Mouse (Mus musculus) limb, embryonic 12.5 days (tissue): Measurements from ENCODE around the gene Zfp617. TPM values are rescaled to one million over a fixed set of nuclear protein-coding genes. Genes with fewer than 3 reads are reported as not detected.
"Not testable (repeated sequence)": the region's sequence is repeated elsewhere in the genome, so short reads cannot be mapped to it uniquely, and the experiment has no call there.

Source experiments
- ATAC-seq: fragments of 200-750 bp; cut with Nextera tagmentation; 2 replicates; pipeline ENCODE4 v1.8.0; 2017; ENCODE audit warnings: low read depth, moderate TSS enrichment; ENCODE audit not compliant: insufficient number of reproducible peaks, insufficient read depth, low FRiP score, low TSS enrichment
- H3K27ac ChIP-seq: fragments of 300-500 bp; sonication (generic); 2 replicates; pipeline ENCODE4 v1.5.1; 2016; ENCODE audit warnings: mild to moderate bottlenecking, moderate library complexity
- H3K27me3 ChIP-seq: fragments of 300-500 bp; sonication (generic); 2 replicates; pipeline ENCODE4 v1.6.1; 2016; ENCODE audit warnings: mild to moderate bottlenecking, moderate library complexity
- H3K36me3 ChIP-seq: fragments of 300-500 bp; sonication (generic); 2 replicates; pipeline ENCODE4 v1.6.1; 2016; ENCODE audit warnings: mild to moderate bottlenecking, moderate library complexity
- H3K4me1 ChIP-seq: fragments of 300-500 bp; sonication (generic); replicated peaks from 2 replicates; pipeline ENCODE4 v1.6.1; 2016
- H3K4me2 ChIP-seq: fragments of 300-500 bp; sonication (generic); 2 replicates; pipeline ENCODE4 v1.6.1; 2016; ENCODE audit warnings: mild to moderate bottlenecking, moderate library complexity
- H3K4me3 ChIP-seq: fragments of 300-500 bp; sonication (generic); replicated peaks from 2 replicates; pipeline ENCODE4 v1.5.1; 2016; ENCODE audit warnings: mild to moderate bottlenecking
- H3K9ac ChIP-seq: fragments of 300-500 bp; sonication (generic); replicated peaks from 2 replicates; pipeline ENCODE4 v1.6.1; 2016; ENCODE audit warnings: mild to moderate bottlenecking, moderate library complexity
- H3K9me3 ChIP-seq: fragments of 300-500 bp; sonication (generic); 2 replicates; pipeline ENCODE4 v1.6.1; 2016; ENCODE audit warnings: mild to moderate bottlenecking, moderate library complexity
- WGBS: fragments of 180-500 bp; shearing (Covaris S2); methylation state at CpG from one replicate; pipeline ENCODE4 v1.1.7; 2016; 5-methylcytosine and 5-hydroxymethylcytosine counted together
- polyA plus RNA-seq: library from polyadenylated mRNA; unstranded; fragments of >200 nt; fragmentation: Nextera tagmentation; extraction: Ambion mirVana; gene quantifications from 2 replicates; pipeline ENCODE4 v1.2.1, GENCODE M21; 2016

The Zfp617 gene
- polyA plus RNA-seq, 1 experiment from 2014 or later, result 30.9 TPM

DNA sequence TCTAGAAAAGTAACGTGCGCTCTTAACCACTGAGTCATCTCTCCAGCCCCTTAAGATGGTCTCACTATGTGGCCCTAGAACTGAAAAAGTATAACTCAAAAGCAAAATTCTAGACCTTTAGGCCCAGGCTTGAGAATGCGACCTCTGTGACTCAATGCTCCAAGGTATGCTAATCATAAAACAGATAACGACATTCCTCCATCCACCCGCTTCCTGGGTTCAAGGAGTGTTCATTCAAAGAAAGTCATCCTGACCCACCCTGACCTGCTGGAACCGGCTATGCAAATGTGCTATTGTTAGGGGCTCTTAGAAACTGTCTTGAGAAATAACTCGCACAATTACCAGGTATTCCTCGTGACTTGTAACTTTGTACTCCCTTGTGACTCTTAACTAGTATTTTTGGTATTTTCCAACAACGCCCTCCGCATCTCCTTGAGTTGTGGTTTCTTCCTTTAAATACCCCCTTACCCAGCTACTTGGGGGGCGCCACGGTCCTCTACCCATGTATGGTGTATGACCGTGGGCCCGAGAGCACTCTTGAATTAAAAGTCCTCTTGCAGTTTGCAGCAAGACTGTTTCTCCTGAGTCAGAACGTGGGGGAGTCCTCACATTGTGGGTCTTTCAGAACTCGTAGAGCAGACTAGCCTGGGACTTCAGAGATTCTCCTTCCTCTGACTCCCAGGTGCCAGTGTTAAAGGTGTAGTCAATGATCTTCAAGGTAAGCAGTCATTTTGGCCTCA, 44.7 kb downstream of the Zfp617 start:
- not testable (repeated sequence) for ATAC-seq, H3K4me2 ChIP-seq, H3K4me3 ChIP-seq, H3K4me1 ChIP-seq, H3K9ac ChIP-seq, H3K27me3 ChIP-seq, H3K27ac ChIP-seq
- H3K36me3 ChIP-seq, result peaks cover 26% of the 10 kb centered on the region
- 96% methylated on average over 16 of the region's 16 CpGs for WGBS
- peaks cover 22% of the 10 kb centered on the region for H3K9me3 ChIP-seq

- peaks cover 31% of the 10 kb centered on the region for H3K36me3 ChIP-seq
- no peaks in the 10 kb centered on the region for H3K27me3 ChIP-seq
Measured at GRCm38 (mm10) chr8:71954666-71955065, 46.2 kb downstream of the Zfp617 start.

GRCm38 (mm10) chr8:71960483-71960882, 52.0 kb downstream of the Zfp617 start:
- Histone ChIP-seq H3K9me3 (peaks cover 11% of the 10 kb centered on the region), H3K4me2 (no peak overlapping the region), H3K36me3 (peaks cover 31% of the 10 kb centered on the region), H3K4me3 (no peak overlapping the region), H3K27me3 (no peaks in the 10 kb centered on the region), H3K9ac (no peak overlapping the region), H3K4me1 (no peaks in the 10 kb centered on the region), H3K27ac (no peak overlapping the region)
- ATAC-seq, result no peak

More at GRCm38 (mm10) chr8:71954666-71955065, 46.2 kb downstream of the Zfp617 start:
- Histone ChIP-seq H3K9ac (no peak overlapping the region), H3K27ac (no peak overlapping the region), H3K4me2 (no peak overlapping the region), H3K4me3 (no peak overlapping the region), H3K9me3 (peaks cover 22% of the 10 kb centered on the region), H3K4me1 (peaks cover 10% of the 10 kb centered on the region)
- no peak for ATAC-seq
- WGBS, result 96% methylated on average over 9 of the region's 9 CpGs

GRCm38 (mm10) chr8:71961796-71962195, 53.4 kb downstream of the Zfp617 start:
- H3K9ac ChIP-seq, result no peak overlapping the region
- peaks cover 11% of the 10 kb centered on the region for H3K9me3 ChIP-seq
- H3K4me3 ChIP-seq, result no peak overlapping the region
- H3K36me3 ChIP-seq, result peaks cover 44% of the 10 kb centered on the region
- no peak for ATAC-seq
- no peaks in the 10 kb centered on the region for H3K27me3 ChIP-seq
- no peaks in the 10 kb centered on the region for H3K4me1 ChIP-seq
- no peak overlapping the region for H3K27ac ChIP-seq
- WGBS, result 90% methylated on average over 5 of the region's 5 CpGs
- H3K4me2 ChIP-seq, result no peak overlapping the region

DNA sequence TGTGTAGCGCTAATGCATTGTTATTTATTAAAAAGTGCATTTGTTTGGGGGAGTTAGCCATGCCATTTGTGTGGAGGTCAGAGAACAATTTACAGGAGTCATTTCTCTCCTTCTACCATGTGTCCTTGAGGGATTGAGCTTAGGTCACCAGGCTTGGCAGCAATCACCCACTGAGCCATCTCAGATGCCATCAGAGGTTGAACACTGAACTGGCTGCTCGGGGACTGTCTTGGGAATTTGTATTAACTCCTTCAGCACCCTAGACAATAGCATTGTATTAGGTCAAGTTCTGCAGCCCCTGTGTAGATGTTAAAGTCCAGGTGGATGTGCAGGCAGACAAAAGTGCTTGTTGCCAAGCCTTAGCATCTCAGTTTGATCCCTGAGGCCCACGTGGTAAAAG, 55.6 kb downstream of the Zfp617 start:
- H3K36me3 ChIP-seq, result peaks cover 61% of the 10 kb centered on the region
- H3K4me1 ChIP-seq, result no peaks in the 10 kb centered on the region
- no peak overlapping the region for H3K9ac ChIP-seq
- H3K9me3 ChIP-seq, result peaks cover 17% of the 10 kb centered on the region
- H3K27ac ChIP-seq, result no peak overlapping the region
- H3K27me3 ChIP-seq, result no peaks in the 10 kb centered on the region
- no peak overlapping the region for H3K4me2 ChIP-seq
- WGBS, result 88% methylated on average over 3 of the region's 3 CpGs
- no peak overlapping the region for H3K4me3 ChIP-seq
- no peak for ATAC-seq

DNA sequence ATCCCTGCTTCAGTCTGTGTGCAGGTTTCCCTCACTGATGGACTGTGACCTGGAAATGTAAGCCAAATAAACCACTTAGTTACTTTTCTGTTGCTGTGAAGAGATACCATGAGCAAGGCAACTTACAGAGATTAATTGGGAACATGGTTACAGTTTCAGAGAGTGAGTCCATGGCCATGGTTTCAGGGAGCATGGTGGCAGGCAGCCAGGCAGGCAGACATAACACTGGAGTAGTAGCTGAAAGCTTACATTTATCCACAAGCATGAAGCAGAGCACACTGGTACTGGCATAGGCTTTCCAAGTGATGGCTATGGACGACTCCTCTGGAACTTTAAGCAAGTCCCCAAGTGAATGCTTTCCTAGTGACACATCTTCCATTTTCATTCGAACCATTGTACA, 56.7 kb downstream of the Zfp617 start:
- no peak for ATAC-seq
- peaks cover 70% of the 10 kb centered on the region for H3K36me3 ChIP-seq

DNA sequence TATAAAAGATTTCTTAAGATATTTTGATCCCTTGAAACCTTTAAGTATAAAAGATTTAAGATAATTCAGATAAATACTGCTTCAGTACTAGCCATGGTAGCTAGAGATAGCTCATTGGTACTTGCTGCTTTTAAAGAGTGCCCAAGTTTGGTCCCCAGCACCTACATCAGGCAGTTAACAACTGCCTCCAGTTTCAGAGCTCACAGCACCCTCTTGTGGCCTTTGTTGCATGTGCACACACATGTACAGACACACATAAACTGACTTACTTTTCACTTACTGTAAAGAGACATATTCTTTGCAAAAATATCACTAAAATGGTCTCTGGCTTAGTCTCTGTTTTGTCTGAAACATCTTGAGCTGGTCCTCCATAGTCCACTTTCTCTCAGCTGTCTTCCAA, 58.0 kb downstream of the Zfp617 start:
- Histone ChIP-seq H3K27me3 (no peaks in the 10 kb centered on the region), H3K9me3 (peaks cover 17% of the 10 kb centered on the region), H3K4me3 (no peak overlapping the region), H3K36me3 (peaks cover 73% of the 10 kb centered on the region), H3K27ac (no peak overlapping the region), H3K9ac (no peak overlapping the region), H3K4me1 (no peaks in the 10 kb centered on the region), H3K4me2 (no peak overlapping the region)
- ATAC-seq, result no peak

More for the DNA sequence above, 56.7 kb downstream of the Zfp617 start:
- H3K27ac ChIP-seq, result no peak overlapping the region
- H3K4me3 ChIP-seq, result no peak overlapping the region
- no peak overlapping the region for H3K4me2 ChIP-seq
- no peak overlapping the region for H3K9ac ChIP-seq
- peaks cover 17% of the 10 kb centered on the region for H3K9me3 ChIP-seq
- WGBS, result 92% methylated on average over 2 of the region's 2 CpGs
- H3K27me3 ChIP-seq, result no peaks in the 10 kb centered on the region
- no peaks in the 10 kb centered on the region for H3K4me1 ChIP-seq

DNA sequence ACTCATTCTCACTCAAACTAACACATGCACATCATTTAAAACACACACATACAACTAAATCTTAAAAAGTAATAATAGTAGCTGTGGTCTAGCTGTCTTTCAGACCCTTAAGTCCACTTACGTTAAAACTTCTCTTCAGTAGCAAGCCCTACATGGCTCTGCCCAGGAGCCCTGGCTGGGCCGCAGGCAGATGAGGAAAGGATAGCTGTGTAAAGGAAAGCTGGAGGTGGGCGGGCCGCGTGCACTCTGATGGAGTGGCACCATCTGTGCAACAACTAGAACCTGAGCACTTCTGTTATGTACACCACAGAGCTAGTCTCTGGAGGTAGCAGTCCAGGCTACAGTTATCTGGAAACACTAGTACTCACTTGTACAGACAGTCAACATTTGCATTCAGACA, 58.8 kb downstream of the Zfp617 start:
- Histone ChIP-seq H3K27me3 (no peaks in the 10 kb centered on the region), H3K4me3 (no peak overlapping the region), H3K36me3 (peaks cover 66% of the 10 kb centered on the region), H3K4me2 (no peak overlapping the region), H3K27ac (no peak overlapping the region), H3K9me3 (peaks cover 17% of the 10 kb centered on the region), H3K4me1 (no peaks in the 10 kb centered on the region), H3K9ac (no peak overlapping the region)
- WGBS, result 97% methylated on average over 5 of the region's 5 CpGs
- ATAC-seq, result no peak

- Histone ChIP-seq H3K4me2 (no peak overlapping the region), H3K4me3 (no peak overlapping the region), H3K9me3 (peaks cover 17% of the 10 kb centered on the region), H3K9ac (no peak overlapping the region), H3K27ac (no peak overlapping the region), H3K27me3 (no peaks in the 10 kb centered on the region), H3K36me3 (peaks cover 69% of the 10 kb centered on the region), H3K4me1 (no peaks in the 10 kb centered on the region)
- WGBS, result 95% methylated on average over 6 of the region's 6 CpGs
- ATAC-seq, result no peak
Measured at GRCm38 (mm10) chr8:71968100-71968499, 59.7 kb downstream of the Zfp617 start.

GRCm38 (mm10) chr8:71968636-71969035, 60.2 kb downstream of the Zfp617 start:
- H3K27me3 ChIP-seq, result no peaks in the 10 kb centered on the region
- H3K4me2 ChIP-seq, result no peak overlapping the region
- ATAC-seq, result no peak
- peaks cover 69% of the 10 kb centered on the region for H3K36me3 ChIP-seq
- H3K4me3 ChIP-seq, result no peak overlapping the region
- H3K27ac ChIP-seq, result no peak overlapping the region
- peaks cover 17% of the 10 kb centered on the region for H3K9me3 ChIP-seq
- H3K4me1 ChIP-seq, result no peaks in the 10 kb centered on the region
- H3K9ac ChIP-seq, result no peak overlapping the region
- WGBS, result 95% methylated on average over 6 of the region's 6 CpGs

DNA sequence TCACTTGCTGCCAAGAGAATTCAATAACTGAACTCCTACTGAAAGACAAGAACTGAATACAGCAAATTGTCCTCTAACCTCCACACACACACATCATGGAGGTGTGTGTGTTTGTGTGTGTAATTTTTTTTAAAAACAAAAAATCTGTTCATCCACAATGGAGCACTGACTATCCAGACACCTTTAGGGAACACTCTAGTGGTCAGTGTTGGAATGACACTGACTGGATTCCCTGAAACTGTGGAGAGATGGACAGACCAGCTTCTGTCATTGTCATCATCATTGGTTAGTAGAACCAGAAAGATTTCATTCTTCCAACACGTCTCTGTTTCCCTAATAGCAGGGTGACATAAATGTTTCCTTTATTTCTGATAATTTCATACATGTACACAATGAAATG, 63.5 kb downstream of the Zfp617 start:
- Histone ChIP-seq H3K4me2 (no peak overlapping the region), H3K36me3 (peaks cover 38% of the 10 kb centered on the region), H3K9ac (no peak overlapping the region), H3K27ac (no peak overlapping the region), H3K9me3 (peaks cover 4% of the 10 kb centered on the region; the same call in 1 of the 2 replicates), H3K4me1 (no peaks in the 10 kb centered on the region), H3K4me3 (no peak overlapping the region), H3K27me3 (no peaks in the 10 kb centered on the region)
- no peak for ATAC-seq
- 78% methylated on average over 1 of the region's 1 CpGs for WGBS

DNA sequence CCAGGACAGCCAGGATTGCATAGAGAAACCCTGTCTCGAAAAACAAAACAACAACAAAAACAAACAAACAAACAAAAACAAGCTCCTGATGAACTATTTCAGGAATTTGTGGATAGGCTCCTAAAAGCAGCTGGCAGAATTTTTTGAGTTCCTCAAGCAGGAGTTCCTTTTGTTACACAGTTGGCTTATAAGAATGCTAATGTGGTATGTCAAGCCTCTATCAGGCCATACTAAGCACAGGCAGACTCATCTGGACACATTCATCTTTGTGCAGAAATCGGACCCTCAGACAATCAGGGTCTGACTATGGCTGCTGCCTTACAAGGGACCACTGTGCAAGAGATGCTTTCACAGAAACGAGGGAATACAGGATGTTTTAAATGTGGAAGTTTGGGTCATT, 65.8 kb downstream of the Zfp617 start:
- peaks cover 15% of the 10 kb centered on the region; the same call in 1 of the 2 replicates for H3K36me3 ChIP-seq
- no peaks in the 10 kb centered on the region for H3K4me1 ChIP-seq
- no peaks in the 10 kb centered on the region for H3K27me3 ChIP-seq
- WGBS, result 85% methylated on average over 3 of the region's 3 CpGs
- H3K4me2 ChIP-seq, result no peak overlapping the region
- H3K9me3 ChIP-seq, result no peaks in the 10 kb centered on the region
- no peak overlapping the region for H3K9ac ChIP-seq
- no peak for ATAC-seq
- H3K27ac ChIP-seq, result no peak overlapping the region
- no peak overlapping the region for H3K4me3 ChIP-seq
